Mouse (Mus musculus): ENCODE measurements at regions not wholly inside any gene's neighbourhood (a gene's known extent, or its start where the extent isn't known, plus 50 kb on each side); places are given as distances from the start of the nearest gene placed in this dataset.

GRCm38 (mm10) chr10:126792371-126792835 lies 108.8 kb downstream of the Atp23 start:
- TF ChIP-seq GATA1 (IDR thresholded peaks at IDR 0.05; ENCODE audit: borderline replicate concordance, low read length) (no peak), FLI1 (IDR thresholded peaks at IDR 0.05; ENCODE audit: low read length) (no peak)

Data from megakaryocyte, embryonic 14.5 days (primary cell).